Mouse (Mus musculus): ENCODE measurements at regions not wholly inside any gene's neighbourhood (a gene's known extent, or its start where the extent isn't known, plus 50 kb on each side); places are given as distances from the start of the nearest gene placed in this dataset.

GRCm38 (mm10) chrX:11905231-11905630 is 254.9 kb downstream of the Bcor start:
- TF ChIP-seq CTCF (IDR thresholded peaks at IDR 0.05; ENCODE audit: low read depth) (no peak), EP300 (IDR thresholded peaks at IDR 0.05; ENCODE audit: low read depth) (no peak)

All from liver, embryonic 14.5 days (tissue).